Mouse (Mus musculus): ENCODE measurements around the gene Rpl36.

The Rpl36 gene

DNA sequence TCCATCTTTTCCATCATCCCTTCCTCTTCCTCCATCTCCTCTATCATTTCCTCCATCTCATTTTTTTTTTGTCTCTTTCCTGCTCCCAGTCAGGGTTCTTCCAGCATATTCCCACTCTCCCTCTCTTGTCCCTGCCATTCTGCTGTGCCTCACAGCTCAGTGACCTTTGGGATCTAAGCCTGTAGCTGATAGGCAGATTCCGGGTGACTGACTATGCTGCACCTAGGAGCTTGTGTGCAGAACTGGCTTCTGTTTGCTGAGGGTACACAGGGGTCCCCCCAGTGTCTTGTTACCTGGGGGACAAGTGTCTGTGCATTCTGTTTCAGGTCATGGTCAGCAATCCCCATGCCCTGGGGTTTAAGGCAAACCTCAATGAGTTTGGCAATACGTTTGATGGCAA is 41.6 kb downstream of the Rpl36 start:
- DNase-seq, result no peak

DNA sequence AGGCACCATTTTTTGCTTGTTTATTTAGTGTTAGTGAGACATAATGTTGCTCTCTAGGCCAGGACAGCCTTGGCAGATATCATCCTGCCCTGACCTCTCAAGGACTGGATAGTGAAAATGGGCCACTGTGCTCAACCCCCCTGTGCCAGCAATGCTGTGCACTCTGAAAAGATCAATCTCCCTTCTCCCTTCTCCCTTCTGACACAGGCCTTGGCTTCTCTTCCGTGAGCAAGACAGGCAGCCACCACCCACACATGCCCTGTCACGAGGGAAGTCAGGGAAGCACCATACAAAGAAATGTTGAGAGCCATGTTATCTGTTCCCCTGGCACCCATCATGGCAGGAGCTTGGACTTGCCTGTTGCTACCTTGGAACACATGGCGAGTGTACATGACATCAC is 42.1 kb downstream of the Rpl36 start:
- no peak for DNase-seq

DNA sequence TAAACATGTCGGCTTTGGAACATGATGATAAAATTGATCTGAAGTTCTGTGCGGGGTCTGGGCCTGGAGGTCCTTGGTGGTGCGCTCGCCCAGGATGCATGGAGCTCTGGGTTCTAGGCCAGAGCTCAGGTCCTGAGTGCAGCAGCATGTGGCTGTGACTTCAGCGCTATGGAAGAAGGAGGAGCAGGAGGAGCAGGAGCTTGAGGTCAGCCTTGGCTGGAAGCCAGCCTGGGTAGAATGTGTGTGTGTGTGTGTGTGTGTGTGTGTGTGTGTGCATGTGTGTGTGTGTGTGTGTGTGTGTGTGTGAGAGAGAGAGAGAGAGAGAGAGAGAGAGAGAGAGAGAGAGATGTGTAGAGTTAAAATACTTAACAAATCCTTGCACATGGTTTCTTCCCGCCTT is 43.0 kb downstream of the Rpl36 start:
- no peak for DNase-seq

DNA sequence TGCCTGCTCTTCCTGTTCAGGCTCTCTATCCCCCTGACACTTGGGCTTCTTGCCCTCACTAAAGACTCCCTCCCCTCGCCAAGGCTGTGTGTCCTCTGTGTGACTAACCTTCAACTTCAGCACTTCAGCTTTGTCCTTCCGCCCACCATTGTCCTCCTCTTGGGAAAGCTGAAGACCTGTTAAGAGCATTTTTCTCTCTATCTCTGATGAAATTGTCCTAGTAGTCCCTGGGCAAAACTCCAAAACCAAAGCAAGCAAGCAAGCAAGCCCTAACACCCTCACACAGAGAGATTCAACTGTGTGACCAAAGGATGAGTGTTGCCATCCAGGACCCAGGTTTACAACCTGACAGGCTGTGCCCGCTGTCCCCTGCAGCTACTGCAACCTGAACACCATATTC is 50.4 kb downstream of the Rpl36 start:
- no peak for DNase-seq

All from thymus, postnatal 14 days (tissue).